Mouse (Mus musculus): ENCODE measurements at regions not wholly inside any gene's neighbourhood (a gene's known extent, or its start where the extent isn't known, plus 50 kb on each side); places are given as distances from the start of the nearest gene placed in this dataset.
A peak's percentile ranks its signal among the peaks of the same experiment; 100 is the strongest.

- DNase-seq (ENCODE audit: low spot score in 2 of 2): no peak
Measured at GRCm38 (mm10) chr4:152859161-152859560, 381.5 kb upstream of the Kcnab2 start.

GRCm38 (mm10) chr4:152850147-152850546, 372.5 kb upstream of the Kcnab2 start:
- DNase-seq (ENCODE audit: low spot score in 2 of 2): no peak

GRCm38 (mm10) chr4:152836080-152836479, 358.4 kb upstream of the Kcnab2 start:
- DNase-seq (ENCODE audit: low spot score in 2 of 2): no peak

- DNase-seq (ENCODE audit: low spot score in 2 of 2): no peak
Measured at GRCm38 (mm10) chr4:152834421-152835110, 356.9 kb upstream of the Kcnab2 start.

GRCm38 (mm10) chr4:152833411-152834310, 356.0 kb upstream of the Kcnab2 start:
- peak; percentile 2 to 40 for DNase-seq (ENCODE audit: low spot score in 2 of 2)

- no peak for DNase-seq (ENCODE audit: low spot score in 2 of 2)
Measured at GRCm38 (mm10) chr4:152832757-152833363, 355.2 kb upstream of the Kcnab2 start.

GRCm38 (mm10) chr4:152825185-152825584, 347.5 kb upstream of the Kcnab2 start:
- no peak for DNase-seq (ENCODE audit: low spot score in 2 of 2)

GRCm38 (mm10) chr4:152816139-152816757, 338.6 kb upstream of the Kcnab2 start:
- DNase-seq (ENCODE audit: low spot score in 2 of 2): no peak

GRCm38 (mm10) chr4:152806611-152807010, 328.9 kb upstream of the Kcnab2 start:
- no peak for DNase-seq (ENCODE audit: low spot score in 2 of 2)

GRCm38 (mm10) chr4:152799392-152799791, 321.7 kb upstream of the Kcnab2 start:
- peak; percentile 2 to 45 for DNase-seq (ENCODE audit: low spot score in 2 of 2)

- DNase-seq (ENCODE audit: low spot score in 2 of 2): no peak
Measured at GRCm38 (mm10) chr4:152788431-152788830, 310.8 kb upstream of the Kcnab2 start.

GRCm38 (mm10) chr4:152784972-152785371, 307.3 kb upstream of the Kcnab2 start:
- no peak for DNase-seq (ENCODE audit: low spot score in 2 of 2)

GRCm38 (mm10) chr4:152779526-152779925, 301.9 kb upstream of the Kcnab2 start:
- no peak for DNase-seq (ENCODE audit: low spot score in 2 of 2)

GRCm38 (mm10) chr4:152775801-152776200, 298.1 kb upstream of the Kcnab2 start:
- no peak for DNase-seq (ENCODE audit: low spot score in 2 of 2)

- DNase-seq (ENCODE audit: low spot score in 2 of 2): no peak
Measured at GRCm38 (mm10) chr4:152771386-152771785, 293.7 kb upstream of the Kcnab2 start.

- DNase-seq (ENCODE audit: low spot score in 2 of 2): no peak
Measured at GRCm38 (mm10) chr4:152767372-152767771, 289.7 kb upstream of the Kcnab2 start.

- no peak for DNase-seq (ENCODE audit: low spot score in 2 of 2)
Measured at GRCm38 (mm10) chr4:152763116-152763515, 285.4 kb upstream of the Kcnab2 start.

GRCm38 (mm10) chr4:152762576-152762975, 284.9 kb upstream of the Kcnab2 start:
- no peak for DNase-seq (ENCODE audit: low spot score in 2 of 2)

- DNase-seq (ENCODE audit: low spot score in 2 of 2): no peak
Measured at GRCm38 (mm10) chr4:152757191-152757590, 279.5 kb upstream of the Kcnab2 start.

GRCm38 (mm10) chr4:152756535-152756934, 278.9 kb upstream of the Kcnab2 start:
- no peak for DNase-seq (ENCODE audit: low spot score in 2 of 2)

- no peak for DNase-seq (ENCODE audit: low spot score in 2 of 2)
Measured at GRCm38 (mm10) chr4:152755756-152756155, 278.1 kb upstream of the Kcnab2 start.

- DNase-seq (ENCODE audit: low spot score in 2 of 2): no peak
Measured at GRCm38 (mm10) chr4:152744366-152744765, 266.7 kb upstream of the Kcnab2 start.

All from urinary bladder, postnatal 36 days (tissue).